Mouse (Mus musculus) heart, embryonic 13.5 days (tissue): ENCODE measurements around the gene Scn8a. TPM values are rescaled to one million over a fixed set of nuclear protein-coding genes. Genes with fewer than 3 reads are reported as not detected.

Experiments used
- ATAC-seq: fragments of 200-750 bp; cut with Nextera tagmentation; 2 replicates; pipeline ENCODE4 v1.8.0; 2017; ENCODE audit warnings: moderate TSS enrichment; ENCODE audit not compliant: insufficient number of reproducible peaks, low FRiP score, low TSS enrichment; ENCODE audit errors: extremely low read depth
- H3K27ac ChIP-seq: fragments of 300-500 bp; sonication (generic); replicated peaks from 2 replicates; pipeline ENCODE4 v1.5.1; 2015; ENCODE audit warnings: moderate library complexity, mild to moderate bottlenecking, inconsistent platforms
- H3K27me3 ChIP-seq: fragments of 300-500 bp; sonication (generic); replicated peaks from 2 replicates; pipeline ENCODE4 v1.6.1; 2015; ENCODE audit warnings: mild to moderate bottlenecking, inconsistent platforms
- H3K36me3 ChIP-seq: fragments of 300-500 bp; sonication (generic); 2 replicates; pipeline ENCODE4 v1.6.1; 2015; ENCODE audit warnings: mild to moderate bottlenecking, inconsistent platforms
- H3K4me1 ChIP-seq: fragments of 300-500 bp; sonication (generic); 2 replicates; pipeline ENCODE4 v1.6.1; 2015; ENCODE audit warnings: inconsistent platforms
- H3K4me2 ChIP-seq: fragments of 300-500 bp; sonication (generic); 2 replicates; pipeline ENCODE4 v1.6.1; 2015; ENCODE audit warnings: inconsistent platforms, mild to moderate bottlenecking, moderate library complexity
- H3K4me3 ChIP-seq: fragments of 300-500 bp; sonication (generic); 2 replicates; pipeline ENCODE4 v1.5.1; 2015; ENCODE audit warnings: moderate library complexity, mild to moderate bottlenecking, inconsistent platforms
- H3K9ac ChIP-seq: fragments of 300-500 bp; sonication (generic); 2 replicates; pipeline ENCODE4 v1.6.1; 2015; ENCODE audit warnings: inconsistent platforms, mild to moderate bottlenecking, moderate library complexity
- H3K9me3 ChIP-seq: fragments of 300-500 bp; sonication (generic); 2 replicates; pipeline ENCODE4 v1.6.1; 2016; ENCODE audit warnings: inconsistent platforms
- WGBS: fragments of 180-500 bp; shearing (Covaris S2); methylation state at CpG from one replicate; pipeline ENCODE4 v1.1.7; 2015; ENCODE audit warnings: mixed read lengths; 5-methylcytosine and 5-hydroxymethylcytosine counted together
- polyA plus RNA-seq: library from polyadenylated mRNA; unstranded; fragments of >200 nt; fragmentation: Nextera tagmentation; extraction: Ambion mirVana; gene quantifications from 2 replicates; pipeline ENCODE4 v1.2.1, GENCODE M21; 2015

Gene Scn8a
- polyA plus RNA-seq, 1 experiment from 2014 or later, result 0.88 TPM

GRCm38 (mm10) chr15:100844336-100844735 is 25.3 kb upstream of the Scn8a start:
- Histone ChIP-seq H3K9ac (no peak overlapping the region), H3K4me1 (peaks cover 8% of the 10 kb centered on the region; the same call in 1 of the 2 replicates), H3K9me3 (no peaks in the 10 kb centered on the region; the same call in 1 of the 2 replicates), H3K36me3 (no peaks in the 10 kb centered on the region), H3K4me3 (no peak overlapping the region), H3K27me3 (peaks cover 3% of the 10 kb centered on the region; the same call in 1 of the 2 replicates), H3K4me2 (no peak overlapping the region), H3K27ac (no peak overlapping the region)
- no peak for ATAC-seq
- 75% methylated on average over 7 of the region's 7 CpGs for WGBS

DNA sequence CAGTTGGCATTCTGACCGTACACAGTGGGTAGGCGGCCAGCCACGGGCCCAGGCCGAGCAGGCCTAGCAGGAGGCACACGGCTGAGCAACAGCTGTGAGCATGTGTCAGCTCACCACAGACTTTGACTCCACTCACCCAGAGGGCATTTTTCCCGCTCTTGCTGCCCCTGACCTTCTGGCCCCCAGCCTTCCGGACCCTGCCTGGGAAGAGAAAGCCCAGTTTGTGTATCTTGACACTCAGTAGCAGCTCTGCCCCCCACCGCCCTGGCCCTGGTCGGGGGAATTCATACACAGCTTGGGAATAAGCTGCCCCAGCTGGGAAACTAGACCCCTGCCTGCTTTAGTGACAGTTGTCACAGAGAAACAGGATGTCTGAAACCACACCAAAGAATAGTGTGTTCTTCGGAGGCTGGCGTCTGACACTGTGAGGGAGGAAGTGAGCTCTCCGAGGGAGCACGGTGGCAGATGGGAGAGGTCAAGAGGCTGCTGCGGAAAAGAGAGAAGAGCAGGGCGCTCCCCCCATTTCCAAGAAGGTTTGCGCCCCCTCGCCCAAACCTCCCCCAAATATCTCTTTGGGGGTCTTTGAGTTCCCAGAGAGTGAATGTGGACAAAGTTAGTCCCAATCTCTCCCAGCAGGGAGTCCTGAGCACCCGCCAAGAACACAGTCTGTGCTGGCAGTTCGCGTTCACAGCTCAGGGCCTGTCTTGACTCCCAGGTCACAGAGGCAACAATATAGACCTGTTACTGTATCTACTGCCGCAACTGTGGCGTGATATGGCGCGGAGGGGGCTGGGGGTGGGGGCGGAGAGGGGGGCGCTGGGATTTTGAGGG is 24.4 kb upstream of the Scn8a start:
- no peaks in the 10 kb centered on the region for H3K36me3 ChIP-seq
- H3K27me3 ChIP-seq, result peaks cover 3% of the 10 kb centered on the region; the same call in 1 of the 2 replicates
- no peak overlapping the region for H3K4me2 ChIP-seq
- H3K9ac ChIP-seq, result no peak overlapping the region
- H3K27ac ChIP-seq, result peak overlapping the region; percentile 24; the same call in 1 of the 2 replicates
- peaks cover 8% of the 10 kb centered on the region; the same call in 1 of the 2 replicates for H3K4me1 ChIP-seq
- WGBS, result 38% methylated on average over 26 of the region's 26 CpGs
- peaks cover 4% of the 10 kb centered on the region for H3K9me3 ChIP-seq
- no peak for ATAC-seq
- H3K4me3 ChIP-seq, result no peak overlapping the region

DNA sequence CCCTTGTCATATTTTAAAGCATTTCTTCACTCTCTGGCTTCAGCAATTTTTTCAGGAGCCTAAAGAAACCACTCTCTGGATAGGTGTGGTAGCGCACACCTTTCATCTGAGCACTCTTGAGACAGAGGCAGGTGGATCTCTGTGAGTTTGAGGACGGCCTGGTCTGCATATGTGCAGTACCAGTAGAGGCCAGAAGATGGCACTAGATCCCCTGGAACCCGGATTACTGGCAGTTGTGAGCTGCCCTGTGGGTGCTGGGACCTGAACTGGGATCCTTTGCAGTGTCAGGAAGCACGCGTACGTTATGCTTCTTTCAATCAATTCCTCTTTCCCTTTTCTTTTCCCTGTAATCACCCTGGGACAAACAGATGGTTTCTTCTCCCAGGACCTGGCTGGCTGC is 22.5 kb upstream of the Scn8a start:
- 0 out of 2 replicates have a peak, but pooled peaks cover 3% of the 10 kb centered on the region for H3K27me3 ChIP-seq
- H3K4me2 ChIP-seq, result no peak overlapping the region
- peaks cover 4% of the 10 kb centered on the region for H3K9me3 ChIP-seq
- H3K27ac ChIP-seq, result no peak overlapping the region
- 81% methylated on average over 6 of the region's 6 CpGs for WGBS
- peaks cover 8% of the 10 kb centered on the region; the same call in 1 of the 2 replicates for H3K4me1 ChIP-seq
- no peak overlapping the region for H3K9ac ChIP-seq
- no peaks in the 10 kb centered on the region for H3K36me3 ChIP-seq
- ATAC-seq, result no peak
- no peak overlapping the region for H3K4me3 ChIP-seq

GRCm38 (mm10) chr15:100857586-100857985 is 12.1 kb upstream of the Scn8a start:
- no peak overlapping the region for H3K4me2 ChIP-seq
- no peaks in the 10 kb centered on the region for H3K36me3 ChIP-seq
- H3K27me3 ChIP-seq, result peaks cover 29% of the 10 kb centered on the region; the same call in 1 of the 2 replicates
- no peaks in the 10 kb centered on the region for H3K9me3 ChIP-seq
- H3K27ac ChIP-seq, result no peak overlapping the region
- no peaks in the 10 kb centered on the region for H3K4me1 ChIP-seq
- no peak overlapping the region for H3K9ac ChIP-seq
- no peak overlapping the region for H3K4me3 ChIP-seq
- WGBS, result 55% methylated on average over 3 of the region's 3 CpGs
- ATAC-seq, result no peak

GRCm38 (mm10) chr15:100860856-100861255 is 8.8 kb upstream of the Scn8a start:
- H3K27me3 ChIP-seq, result peaks cover 48% of the 10 kb centered on the region
- H3K9me3 ChIP-seq, result 0 out of 2 replicates have a peak, but pooled peaks cover 2% of the 10 kb centered on the region
- no peak overlapping the region for H3K9ac ChIP-seq
- no peak for ATAC-seq
- H3K4me3 ChIP-seq, result no peak overlapping the region
- H3K27ac ChIP-seq, result no peak overlapping the region
- no peaks in the 10 kb centered on the region for H3K4me1 ChIP-seq
- no peak overlapping the region for H3K4me2 ChIP-seq
- H3K36me3 ChIP-seq, result no peaks in the 10 kb centered on the region
- 32% methylated on average over 5 of the region's 5 CpGs for WGBS

DNA sequence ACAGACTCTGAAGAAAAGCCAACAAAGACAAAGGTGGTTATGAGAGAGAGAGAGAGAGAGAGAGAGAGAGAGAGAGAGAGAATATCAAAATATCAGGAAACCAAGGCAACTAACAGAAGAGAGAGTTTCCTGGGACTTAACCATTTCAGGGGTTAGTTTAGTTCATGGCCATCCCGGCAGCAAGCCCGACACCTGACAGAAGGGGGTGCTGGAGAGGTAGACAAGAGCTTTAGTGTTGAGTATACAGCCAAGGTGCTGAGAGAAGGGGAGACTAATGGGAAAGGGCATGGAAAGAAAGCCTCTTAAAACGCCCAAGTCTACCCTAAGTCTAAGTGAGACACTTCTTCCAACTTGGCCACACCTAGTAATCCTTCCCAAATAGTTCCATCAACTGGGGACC is 4.1 kb upstream of the Scn8a start:
- H3K9ac ChIP-seq, result no peak overlapping the region
- H3K4me3 ChIP-seq, result no peak overlapping the region
- H3K4me2 ChIP-seq, result no peak overlapping the region
- H3K27me3 ChIP-seq, result peaks cover 63% of the 10 kb centered on the region
- 0 out of 2 replicates have a peak, but pooled peaks cover 2% of the 10 kb centered on the region for H3K9me3 ChIP-seq
- ATAC-seq, result no peak
- H3K4me1 ChIP-seq, result peaks cover 7% of the 10 kb centered on the region
- WGBS, result 41% methylated on average over 3 of the region's 3 CpGs
- no peaks in the 10 kb centered on the region for H3K36me3 ChIP-seq
- no peak overlapping the region for H3K27ac ChIP-seq

DNA sequence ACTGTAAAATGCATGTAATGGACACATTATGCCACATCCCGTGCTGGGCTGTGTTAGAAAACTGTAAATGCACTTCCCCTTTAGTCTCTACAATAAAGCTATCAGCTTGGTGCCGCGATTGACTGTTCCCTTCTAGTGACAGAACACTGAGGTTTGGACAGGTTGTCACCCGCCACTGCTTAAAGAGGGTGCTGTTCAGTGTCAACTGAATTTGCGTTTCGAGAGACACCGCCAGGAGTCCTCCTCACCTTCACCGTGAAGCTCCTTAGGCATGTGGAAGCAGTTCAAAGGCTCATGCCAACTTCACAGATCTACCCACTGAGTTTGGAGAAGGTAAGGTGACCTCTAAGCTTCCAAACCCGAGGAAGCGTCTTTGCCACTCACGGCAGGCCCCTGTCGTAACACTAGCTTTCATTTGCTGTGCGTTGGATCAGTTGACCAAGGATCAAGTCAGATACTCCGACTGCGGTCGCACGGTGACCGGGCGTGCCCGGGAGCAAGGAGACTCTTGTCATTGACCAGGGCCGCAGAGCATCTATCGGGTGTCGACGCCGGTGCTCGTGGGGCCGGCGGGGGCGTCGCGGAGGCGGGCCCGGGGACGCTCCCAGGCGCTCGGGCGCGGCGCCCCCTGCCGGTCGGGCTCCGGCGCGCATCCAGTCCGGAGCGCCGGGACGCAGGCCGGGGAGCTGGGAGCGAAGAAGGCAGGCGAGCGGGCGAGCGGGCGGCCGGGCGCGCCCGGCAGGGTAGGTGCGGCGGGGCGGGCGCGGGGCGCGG is 530 bp downstream of the Scn8a start:
- H3K27ac ChIP-seq, result no peak overlapping the region
- H3K4me1 ChIP-seq, result peaks cover 16% of the 10 kb centered on the region
- H3K27me3 ChIP-seq, result peaks cover 71% of the 10 kb centered on the region
- no peaks in the 10 kb centered on the region for H3K36me3 ChIP-seq
- no peak overlapping the region for H3K9ac ChIP-seq
- H3K9me3 ChIP-seq, result 0 out of 2 replicates have a peak, but pooled peaks cover 2% of the 10 kb centered on the region
- peak overlapping the region; percentile 88 for H3K4me2 ChIP-seq
- H3K4me3 ChIP-seq, result peak overlapping the region; percentile 67
- WGBS, result 2% methylated on average over 52 of the region's 66 CpGs
- ATAC-seq, result peak; percentile 42; the same call in 1 of the 2 replicates

DNA sequence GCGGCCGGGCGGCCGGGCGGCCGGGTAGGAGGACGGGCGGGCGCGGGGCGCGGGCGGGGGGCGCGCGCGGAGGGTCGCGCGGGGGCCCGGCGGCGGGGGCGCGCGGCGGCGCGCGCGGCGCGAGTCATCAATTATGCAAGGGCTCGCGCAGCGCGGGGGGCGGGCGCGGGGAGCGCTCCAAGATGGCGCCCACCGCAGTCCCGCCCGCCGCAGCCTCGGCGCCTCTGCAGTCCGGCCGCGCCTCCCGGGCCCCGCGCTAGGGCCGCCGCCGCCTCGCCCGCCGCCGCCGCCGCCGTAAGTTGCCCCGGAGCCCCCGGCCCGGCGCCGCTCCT is 1.1 kb downstream of the Scn8a start:
- no peak overlapping the region for H3K27ac ChIP-seq
- H3K36me3 ChIP-seq, result no peaks in the 10 kb centered on the region
- H3K4me3 ChIP-seq, result peak overlapping the region; percentile 67
- peak overlapping the region; percentile 73 for H3K9ac ChIP-seq
- no peak for ATAC-seq
- 0% methylated on average over 10 of the region's 69 CpGs for WGBS
- H3K4me2 ChIP-seq, result peak overlapping the region; percentile 88
- peaks cover 76% of the 10 kb centered on the region for H3K27me3 ChIP-seq
- 0 out of 2 replicates have a peak, but pooled peaks cover under 1% of the 10 kb centered on the region for H3K9me3 ChIP-seq
- peaks cover 16% of the 10 kb centered on the region for H3K4me1 ChIP-seq

DNA sequence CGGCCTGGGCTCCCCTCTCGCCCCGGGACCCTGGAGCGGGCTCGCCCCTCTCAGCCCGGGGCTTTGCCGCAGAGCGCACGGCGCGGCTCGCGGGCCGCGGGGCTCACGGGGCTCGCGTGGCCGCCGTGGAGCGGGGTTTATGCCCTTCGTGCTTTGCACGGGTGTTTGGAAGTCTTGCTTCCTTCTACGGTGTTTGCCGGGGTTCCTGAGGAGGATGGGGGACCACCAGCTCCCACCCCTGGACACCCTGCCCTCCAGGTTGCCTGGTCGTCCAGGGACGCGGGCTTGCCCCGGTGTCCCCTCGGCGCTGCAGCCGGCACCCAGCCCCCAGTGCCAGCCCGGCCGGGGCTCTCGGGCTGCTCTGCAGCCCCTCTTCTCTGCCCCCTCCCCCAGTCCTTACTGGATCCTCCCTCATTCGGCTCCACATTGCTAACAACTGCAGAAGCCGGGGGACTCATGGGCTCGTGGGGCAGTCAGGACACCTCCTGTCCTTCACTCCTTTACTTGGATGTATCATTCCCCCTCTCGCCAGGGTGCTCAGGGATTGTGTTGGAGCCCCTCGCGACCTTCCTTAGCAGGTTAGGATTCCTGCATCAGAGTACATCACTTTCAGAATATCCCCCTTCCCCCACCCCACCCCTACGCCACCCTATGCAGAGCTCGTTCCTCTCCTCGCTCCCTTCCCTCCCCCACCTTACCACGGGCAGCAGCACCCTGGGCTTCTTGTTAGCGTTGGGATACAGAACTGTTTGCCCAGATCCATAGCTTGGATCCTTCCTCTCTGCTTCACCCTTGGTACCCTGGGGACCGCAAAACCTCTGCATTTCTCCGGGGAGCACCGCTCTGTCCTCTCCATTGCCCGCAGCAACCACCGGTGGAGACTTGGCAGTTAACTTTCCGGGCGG is 1.7 kb downstream of the Scn8a start:
- WGBS, result under 1% methylated on average over 44 of the region's 53 CpGs
- H3K36me3 ChIP-seq, result no peaks in the 10 kb centered on the region
- H3K9me3 ChIP-seq, result no peaks in the 10 kb centered on the region
- H3K4me2 ChIP-seq, result peak overlapping the region; percentile 88
- H3K4me1 ChIP-seq, result peaks cover 16% of the 10 kb centered on the region
- H3K9ac ChIP-seq, result peak overlapping the region; percentile 73
- peaks cover 82% of the 10 kb centered on the region for H3K27me3 ChIP-seq
- no peak overlapping the region for H3K27ac ChIP-seq
- ATAC-seq, result no peak
- peak overlapping the region; percentile 67 for H3K4me3 ChIP-seq

- no peaks in the 10 kb centered on the region for H3K9me3 ChIP-seq
- H3K4me3 ChIP-seq, result no peak overlapping the region
- ATAC-seq, result no peak
- H3K4me2 ChIP-seq, result no peak overlapping the region
- H3K36me3 ChIP-seq, result no peaks in the 10 kb centered on the region
- H3K9ac ChIP-seq, result no peak overlapping the region
- no peak overlapping the region for H3K27ac ChIP-seq
- peaks cover 94% of the 10 kb centered on the region for H3K27me3 ChIP-seq
- peaks cover 16% of the 10 kb centered on the region for H3K4me1 ChIP-seq
- WGBS, result 2% methylated on average over 16 of the region's 16 CpGs
Observed at GRCm38 (mm10) chr15:100873155-100873554, 3.5 kb downstream of the Scn8a start.
